Mouse (Mus musculus): ENCODE results near the gene Tmem109. TPM values are rescaled to one million over a fixed set of nuclear protein-coding genes. Genes with fewer than 3 reads are reported as not detected.
A peak's percentile ranks its signal among the peaks of the same experiment; 100 is the strongest.

Tmem109 gene
- total RNA-seq, 1 experiment from 2014 or later, result 64.6 TPM

DNA sequence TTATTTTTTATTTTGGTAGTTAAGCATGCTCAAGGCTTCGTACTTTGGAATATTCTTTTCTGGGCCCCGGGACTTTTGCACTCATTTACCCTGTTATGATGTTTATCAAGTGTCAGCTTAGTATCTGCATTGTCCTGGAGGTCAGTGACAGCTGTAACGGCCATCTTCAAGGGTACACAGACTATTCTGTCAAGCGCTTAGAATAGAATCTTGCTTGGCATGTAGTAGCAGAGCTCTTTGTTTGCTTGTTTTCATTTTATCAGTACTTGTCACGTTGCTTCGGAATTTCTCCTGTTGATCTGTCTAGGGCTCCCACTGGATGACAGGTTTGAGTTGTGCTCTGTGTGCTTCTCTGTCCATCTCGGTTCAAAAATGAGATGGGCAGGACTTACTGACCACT lies 15.0 kb upstream of the Tmem109 start:
- no peak for ATAC-seq (replicated peaks; ENCODE audit: insufficient number of reproducible peaks, low FRiP score, low TSS enrichment, poor library complexity, severe bottlenecking)

DNA sequence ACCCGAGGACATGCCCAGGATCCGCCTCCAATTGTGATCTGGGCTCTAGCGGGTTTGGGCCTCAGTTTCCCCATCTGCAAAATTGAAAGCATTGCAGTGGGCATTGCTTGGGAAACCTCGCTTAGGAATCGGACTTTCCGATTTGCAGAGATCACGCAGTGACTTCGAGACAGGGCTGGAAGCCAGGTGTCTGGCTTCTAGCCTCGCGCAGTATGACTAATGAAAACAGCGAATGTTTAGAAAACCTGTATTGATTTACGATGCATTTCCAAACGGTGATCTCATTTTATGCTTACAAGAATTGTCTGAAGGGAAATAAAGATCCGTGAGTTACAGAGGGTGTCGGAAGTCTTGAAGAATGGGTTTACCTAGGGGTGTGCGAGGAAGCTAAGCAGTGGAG lies 13.9 kb upstream of the Tmem109 start:
- no peak for ATAC-seq (replicated peaks; ENCODE audit: insufficient number of reproducible peaks, low FRiP score, low TSS enrichment, poor library complexity, severe bottlenecking)

GRCm38 (mm10) chr19:10895016-10895528 lies 13.3 kb upstream of the Tmem109 start, which contains the start of gene Prpf19:
Prpf19 (plus strand) TSS chr19:10895231.
- peak; percentile 99 for ATAC-seq (replicated peaks; ENCODE audit: insufficient number of reproducible peaks, low FRiP score, low TSS enrichment, poor library complexity, severe bottlenecking)

DNA sequence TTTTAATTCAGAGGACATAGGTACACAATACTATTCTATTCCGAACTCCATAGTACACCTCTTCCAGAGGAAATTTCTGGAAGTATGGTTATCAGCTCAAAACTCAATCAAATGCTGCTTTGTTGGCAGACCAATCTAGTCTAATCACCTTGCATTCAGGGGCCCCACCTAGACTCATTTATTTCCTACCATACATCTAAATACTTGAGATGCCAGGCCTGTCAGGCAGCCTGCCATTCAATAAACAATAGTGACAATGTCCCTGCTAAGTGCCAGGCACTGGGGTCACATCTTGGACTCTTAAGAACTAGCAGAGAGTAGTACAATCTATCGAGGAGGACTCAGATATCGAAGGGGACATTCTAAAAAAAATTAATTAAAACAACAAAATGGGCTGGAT lies 10.4 kb upstream of the Tmem109 start:
- no peak for ATAC-seq (replicated peaks; ENCODE audit: insufficient number of reproducible peaks, low FRiP score, low TSS enrichment, poor library complexity, severe bottlenecking)

- ATAC-seq (replicated peaks; ENCODE audit: insufficient number of reproducible peaks, low FRiP score, low TSS enrichment, poor library complexity, severe bottlenecking), result no peak
Measured at GRCm38 (mm10) chr19:10880975-10881425, 801 bp downstream of the Tmem109 start.

- ATAC-seq (replicated peaks; ENCODE audit: insufficient number of reproducible peaks, low FRiP score, low TSS enrichment, poor library complexity, severe bottlenecking), result peak; percentile 94
Measured at GRCm38 (mm10) chr19:10880085-10880974, 1.5 kb downstream of the Tmem109 start.

DNA sequence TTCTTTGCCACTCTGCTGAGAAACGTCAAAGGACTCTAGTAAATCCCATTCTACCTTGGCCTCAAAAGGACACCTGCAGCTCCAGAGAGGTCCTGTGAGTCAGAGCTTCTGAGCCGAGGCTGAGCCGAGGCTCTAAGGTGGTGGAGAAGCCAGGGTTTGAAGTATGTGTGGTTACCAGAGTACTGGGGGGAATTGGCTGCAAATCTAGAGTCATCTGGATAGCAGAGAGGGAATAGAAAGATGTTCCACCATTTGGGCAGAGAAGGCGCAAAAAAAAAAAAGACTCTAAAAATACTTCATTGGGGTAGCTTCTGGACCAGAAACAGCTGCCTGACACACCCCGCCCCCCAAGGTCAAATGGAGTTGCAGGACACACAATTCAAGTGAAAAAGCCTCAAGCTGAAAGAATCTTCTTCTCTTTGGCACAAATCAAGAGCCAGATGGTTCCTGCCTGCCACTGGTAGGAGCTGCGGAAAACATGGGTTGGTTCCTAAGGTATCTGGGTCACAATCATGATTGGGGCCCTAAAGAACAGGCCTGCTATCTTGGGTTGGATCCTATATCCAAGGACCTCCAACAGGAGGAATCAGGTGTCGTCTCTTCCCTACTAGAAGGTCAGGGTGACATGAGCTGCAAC lies 3.5 kb downstream of the Tmem109 start:
- ATAC-seq (replicated peaks; ENCODE audit: insufficient number of reproducible peaks, low FRiP score, low TSS enrichment, poor library complexity, severe bottlenecking), result no peak

DNA sequence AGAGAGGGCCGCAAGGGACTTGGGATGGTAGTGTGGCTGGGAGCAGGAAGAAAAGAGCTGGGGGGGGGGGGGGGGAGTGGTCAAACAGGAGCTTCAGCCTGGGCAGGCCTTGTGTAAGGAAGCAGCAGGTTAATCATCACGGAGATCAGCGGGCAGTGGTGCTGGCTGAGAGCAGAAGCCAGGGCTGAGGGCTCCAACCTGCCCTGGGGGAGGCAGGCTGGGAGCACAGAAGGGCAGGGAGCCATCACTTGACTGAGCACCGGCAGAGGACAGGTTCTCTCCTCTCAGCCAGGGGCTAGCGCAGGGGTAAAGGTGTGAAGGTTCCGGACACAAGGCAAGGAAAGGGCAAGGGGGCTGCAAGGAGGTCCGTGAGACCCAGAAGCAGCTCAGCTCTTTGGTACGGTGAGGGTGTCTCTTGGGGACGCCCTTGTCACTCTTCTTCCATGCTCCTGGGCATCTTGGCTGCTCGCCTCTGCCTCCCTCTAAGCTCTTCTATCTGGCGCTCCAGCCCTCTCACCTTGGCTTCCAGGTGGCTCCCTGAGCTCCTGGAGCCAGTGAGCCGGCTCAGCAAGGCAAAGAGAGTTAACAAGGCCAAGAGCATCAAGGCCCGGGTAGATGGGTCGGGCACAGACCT lies 10.4 kb downstream of the Tmem109 start:
- ATAC-seq (replicated peaks; ENCODE audit: insufficient number of reproducible peaks, low FRiP score, low TSS enrichment, poor library complexity, severe bottlenecking), result no peak

- no peak for ATAC-seq (replicated peaks; ENCODE audit: insufficient number of reproducible peaks, low FRiP score, low TSS enrichment, poor library complexity, severe bottlenecking)
Measured at GRCm38 (mm10) chr19:10870676-10871075, 11.1 kb downstream of the Tmem109 start.

DNA sequence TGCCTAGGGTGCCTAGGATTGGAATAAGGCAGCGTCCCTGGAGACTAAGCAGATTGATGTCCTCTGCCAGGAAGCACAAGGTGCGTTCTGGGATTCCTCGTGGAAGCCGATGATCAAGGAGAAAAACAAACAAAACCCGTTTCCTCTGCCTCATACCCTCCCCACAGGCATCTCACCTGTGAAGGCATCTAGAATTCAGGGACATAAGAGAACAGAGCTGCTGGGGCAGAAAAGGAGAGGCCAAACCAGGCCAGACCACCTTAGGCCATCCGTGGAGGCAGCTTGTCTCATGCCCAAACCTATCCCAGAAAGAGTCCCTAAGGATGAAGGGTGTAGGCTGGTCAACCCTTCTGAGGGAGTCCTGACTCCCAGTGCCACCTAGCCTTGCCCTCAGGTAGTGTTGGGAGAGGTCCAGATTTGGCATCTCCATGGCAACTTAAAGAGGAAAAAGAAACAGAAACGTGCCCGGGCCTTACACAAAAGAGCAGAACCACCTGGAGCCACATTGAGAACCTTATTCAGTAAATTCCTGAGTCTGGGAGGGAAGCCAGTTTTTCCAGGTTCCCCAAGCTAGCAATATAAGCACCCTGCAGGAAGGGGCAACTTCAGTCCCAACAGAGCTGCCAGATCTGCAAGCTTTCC lies 11.8 kb downstream of the Tmem109 start, which contains the start of gene Tmem132a:
TSS of gene Tmem132a (minus strand) at position 55 of the 642 bp plus-strand sequence.
- ATAC-seq (replicated peaks; ENCODE audit: insufficient number of reproducible peaks, low FRiP score, low TSS enrichment, poor library complexity, severe bottlenecking), result no peak

GRCm38 (mm10) chr19:10869241-10869885 lies 12.4 kb downstream of the Tmem109 start:
- peak; percentile 42; the same call in 1 of the 2 replicates for ATAC-seq (replicated peaks; ENCODE audit: insufficient number of reproducible peaks, low FRiP score, low TSS enrichment, poor library complexity, severe bottlenecking)

DNA sequence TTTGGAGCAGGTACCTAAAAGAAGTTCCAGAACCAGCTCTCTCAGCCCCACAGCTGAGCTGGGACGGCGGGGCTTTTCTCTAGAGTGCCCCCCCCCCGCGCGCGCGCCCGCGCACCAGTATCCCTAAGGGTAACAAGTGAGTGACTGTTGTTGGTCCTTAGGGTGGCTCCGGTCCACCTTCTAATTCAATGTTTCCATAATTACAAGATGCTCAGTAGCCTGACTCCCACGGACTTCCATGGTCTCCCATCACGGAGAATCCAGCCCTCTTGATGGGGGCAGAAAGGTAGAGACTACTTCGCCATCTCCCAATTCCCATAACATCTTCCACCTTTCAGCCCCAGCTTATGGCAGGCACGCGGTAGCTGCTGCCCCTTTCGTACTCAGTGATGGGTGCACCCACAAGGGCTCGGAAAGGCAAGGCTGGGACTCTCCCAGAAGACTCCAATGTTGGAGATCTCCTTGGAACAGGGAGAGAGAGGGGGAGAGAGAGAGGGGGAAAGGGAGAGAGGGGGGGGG lies 13.1 kb downstream of the Tmem109 start:
- ATAC-seq (replicated peaks; ENCODE audit: insufficient number of reproducible peaks, low FRiP score, low TSS enrichment, poor library complexity, severe bottlenecking), result no peak

GRCm38 (mm10) chr19:10867946-10868622 lies 13.7 kb downstream of the Tmem109 start:
- no peak for ATAC-seq (replicated peaks; ENCODE audit: insufficient number of reproducible peaks, low FRiP score, low TSS enrichment, poor library complexity, severe bottlenecking)

DNA sequence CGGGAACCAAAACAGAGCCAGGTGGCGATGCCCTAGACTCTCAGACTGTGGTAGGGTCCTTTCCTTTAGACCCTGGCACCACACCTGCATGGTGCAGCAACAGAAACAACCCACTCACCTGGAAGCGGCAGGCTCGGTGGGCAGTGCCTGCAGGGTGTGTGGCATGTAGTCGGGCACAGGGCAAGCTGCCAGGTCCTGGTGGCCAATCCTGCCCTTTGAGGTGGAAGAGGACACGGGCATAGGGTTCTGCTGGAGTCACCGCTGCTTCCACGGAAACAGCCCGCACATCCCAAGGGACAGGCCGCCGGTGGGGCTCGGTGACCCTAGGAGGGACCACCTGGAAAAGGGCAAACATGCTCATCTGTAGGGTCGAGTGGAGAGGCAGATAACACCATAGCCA lies 15.4 kb downstream of the Tmem109 start:
- ATAC-seq (replicated peaks; ENCODE audit: insufficient number of reproducible peaks, low FRiP score, low TSS enrichment, poor library complexity, severe bottlenecking), result no peak

DNA sequence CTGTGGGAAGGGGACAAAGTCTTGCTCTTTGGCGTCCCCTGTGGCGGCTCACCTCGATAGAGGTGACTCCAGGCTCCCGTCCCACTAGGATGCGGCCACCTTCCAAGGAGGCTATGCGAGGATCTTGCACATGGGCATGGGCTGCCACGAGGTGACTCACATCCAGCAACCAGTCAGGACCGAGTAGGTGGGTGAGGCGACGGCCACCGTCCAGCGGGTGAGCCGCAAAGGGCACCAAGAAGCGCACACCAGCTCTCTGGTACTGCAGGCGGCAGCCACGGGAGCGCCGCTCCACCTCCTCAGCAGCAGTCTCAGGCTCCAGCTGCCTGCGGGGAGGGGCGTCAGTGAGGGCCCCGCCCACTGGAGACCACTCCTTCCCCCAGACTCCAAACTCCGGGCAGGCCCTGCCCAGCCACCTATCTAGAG lies 21.7 kb downstream of the Tmem109 start:
- ATAC-seq (replicated peaks; ENCODE audit: insufficient number of reproducible peaks, low FRiP score, low TSS enrichment, poor library complexity, severe bottlenecking), result no peak

GRCm38 (mm10) chr19:10856520-10856919 lies 25.3 kb downstream of the Tmem109 start:
- no peak for ATAC-seq (replicated peaks; ENCODE audit: insufficient number of reproducible peaks, low FRiP score, low TSS enrichment, poor library complexity, severe bottlenecking)

DNA sequence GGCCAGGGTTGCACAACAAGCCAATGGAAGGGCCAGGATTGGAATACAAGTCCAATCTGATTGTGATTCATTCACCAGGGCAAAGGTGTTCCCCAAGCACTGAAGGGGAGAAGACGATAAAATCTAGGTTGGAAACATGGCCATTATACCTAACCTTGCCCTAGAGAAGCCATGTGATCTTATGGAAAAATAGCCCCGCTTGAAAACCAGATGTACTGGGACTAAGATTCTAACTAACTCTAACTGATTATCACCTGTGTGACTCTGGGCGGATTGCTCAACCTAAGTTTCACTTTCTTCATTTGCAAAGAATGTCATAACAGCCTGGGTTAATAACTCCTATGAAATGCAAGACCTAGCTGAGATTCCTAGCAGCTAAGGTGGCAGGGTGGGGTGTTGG lies 26.4 kb downstream of the Tmem109 start:
- ATAC-seq (replicated peaks; ENCODE audit: insufficient number of reproducible peaks, low FRiP score, low TSS enrichment, poor library complexity, severe bottlenecking), result no peak

Data from monocyte, adult 5-6 weeks (primary cell).